Mouse (Mus musculus) kidney, postnatal 4 days (tissue): ENCODE measurements around the gene Zfp27.
"Not testable (repeated sequence)": the region's sequence is repeated elsewhere in the genome, so short reads cannot be mapped to it uniquely, and the experiment has no call there.

Source experiments
- DNase-seq, 2 experiments: peaks; one replicate each; pipeline ENCODE4 v3.0.0; 2021; ENCODE audit warnings: mixed read lengths in 2 of 2

Zfp27 gene

DNA sequence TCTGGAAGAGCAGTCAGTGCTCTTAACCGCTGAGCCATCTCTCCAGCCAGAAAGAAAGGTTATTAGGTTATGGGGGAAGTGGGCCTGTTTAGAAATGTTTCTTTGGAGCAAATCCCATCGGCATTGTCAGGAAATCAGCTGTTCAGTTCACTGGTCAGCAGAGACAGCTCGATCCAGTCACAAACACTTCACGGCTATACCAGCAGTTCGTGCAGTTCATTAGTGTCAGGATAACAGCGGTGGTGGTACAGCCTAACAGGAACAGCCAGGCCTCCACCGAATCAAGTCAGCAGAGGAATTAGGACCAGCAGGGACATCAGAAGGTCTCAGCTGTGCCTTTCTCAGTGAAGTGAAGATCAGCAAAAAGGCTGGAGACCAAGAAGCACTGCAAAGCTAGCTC, 25.5 kb downstream of the Zfp27 start:
- DNase-seq = no peak

DNA sequence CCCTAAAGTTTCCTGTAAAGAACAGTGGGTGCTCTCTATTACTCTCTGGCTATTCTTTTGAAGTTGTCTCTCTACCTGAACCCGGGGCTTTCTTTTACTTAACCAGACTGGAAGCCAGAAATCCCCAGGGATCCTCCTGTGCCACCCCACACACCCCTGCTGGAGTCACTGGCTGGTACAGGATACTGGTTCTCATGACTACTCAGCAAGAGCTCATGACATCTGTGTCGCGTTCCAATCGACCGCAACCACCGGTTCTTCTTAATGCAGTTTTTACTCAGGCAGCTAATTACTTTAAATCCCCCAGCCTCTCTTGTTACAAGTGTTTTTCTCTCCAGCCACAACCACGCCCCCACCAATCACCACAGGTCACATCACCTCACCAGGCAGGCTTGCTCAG, 26.3 kb downstream of the Zfp27 start:
- DNase-seq = no peak

DNA sequence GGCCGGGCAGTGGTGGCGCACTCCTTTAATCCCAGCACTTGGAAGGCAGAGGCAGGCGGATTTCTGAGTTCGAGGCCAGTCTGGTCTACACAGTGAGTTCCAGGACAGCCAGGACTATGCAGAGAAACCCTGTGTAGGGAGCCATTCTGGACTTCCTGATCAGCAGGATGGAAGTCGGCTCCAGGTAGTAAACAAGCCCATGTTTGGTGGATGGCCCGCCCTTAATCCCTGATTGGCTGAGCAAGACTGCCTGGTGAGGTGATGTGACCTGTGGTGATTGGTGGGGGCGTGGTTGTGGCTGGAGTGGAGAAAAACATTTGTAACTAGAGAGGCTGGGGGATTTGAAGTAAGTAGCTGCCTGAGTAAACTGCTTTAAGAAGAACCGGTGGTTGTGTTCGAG, 28.8 kb downstream of the Zfp27 start:
- not testable (repeated sequence) for DNase-seq

DNA sequence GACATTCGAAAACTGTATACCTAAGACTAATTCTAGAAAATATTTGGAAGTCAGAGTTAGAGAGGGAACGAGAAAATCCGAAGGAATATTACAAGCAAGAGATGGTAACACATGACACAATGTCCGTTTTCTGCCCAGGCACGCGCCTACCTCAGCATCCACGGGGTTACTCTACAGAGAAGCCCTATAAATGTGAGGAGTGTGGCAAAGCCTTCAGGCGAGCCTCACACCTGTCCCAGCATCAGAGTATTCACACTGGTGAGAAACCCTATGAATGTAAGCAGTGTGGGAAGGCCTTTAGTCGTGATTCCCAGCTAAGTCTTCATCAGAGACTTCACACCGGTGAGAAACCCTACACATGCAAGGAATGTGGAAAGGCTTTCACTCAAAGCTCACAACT, 32.1 kb downstream of the Zfp27 start:
- no peak for DNase-seq

DNA sequence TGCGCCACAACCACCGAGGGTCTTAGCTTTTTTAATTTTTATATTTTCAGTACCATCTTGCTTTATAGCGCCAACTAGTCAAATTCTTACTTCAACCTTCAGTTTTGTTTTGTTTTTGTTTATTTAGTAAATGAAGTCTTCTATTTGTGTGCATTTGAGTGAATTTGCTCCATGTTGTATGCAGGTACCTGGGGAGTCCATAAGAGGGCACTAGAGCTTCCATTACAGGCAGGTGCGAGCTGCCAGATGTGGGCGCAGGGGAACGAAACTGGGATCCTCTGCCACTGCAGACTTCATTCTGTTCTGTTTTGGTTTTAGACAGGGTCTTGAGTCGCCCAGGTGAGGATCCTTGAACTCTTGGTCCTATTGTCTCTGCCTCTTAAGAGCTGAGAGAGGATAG, 44.7 kb downstream of the Zfp27 start:
- DNase-seq = no peak

DNA sequence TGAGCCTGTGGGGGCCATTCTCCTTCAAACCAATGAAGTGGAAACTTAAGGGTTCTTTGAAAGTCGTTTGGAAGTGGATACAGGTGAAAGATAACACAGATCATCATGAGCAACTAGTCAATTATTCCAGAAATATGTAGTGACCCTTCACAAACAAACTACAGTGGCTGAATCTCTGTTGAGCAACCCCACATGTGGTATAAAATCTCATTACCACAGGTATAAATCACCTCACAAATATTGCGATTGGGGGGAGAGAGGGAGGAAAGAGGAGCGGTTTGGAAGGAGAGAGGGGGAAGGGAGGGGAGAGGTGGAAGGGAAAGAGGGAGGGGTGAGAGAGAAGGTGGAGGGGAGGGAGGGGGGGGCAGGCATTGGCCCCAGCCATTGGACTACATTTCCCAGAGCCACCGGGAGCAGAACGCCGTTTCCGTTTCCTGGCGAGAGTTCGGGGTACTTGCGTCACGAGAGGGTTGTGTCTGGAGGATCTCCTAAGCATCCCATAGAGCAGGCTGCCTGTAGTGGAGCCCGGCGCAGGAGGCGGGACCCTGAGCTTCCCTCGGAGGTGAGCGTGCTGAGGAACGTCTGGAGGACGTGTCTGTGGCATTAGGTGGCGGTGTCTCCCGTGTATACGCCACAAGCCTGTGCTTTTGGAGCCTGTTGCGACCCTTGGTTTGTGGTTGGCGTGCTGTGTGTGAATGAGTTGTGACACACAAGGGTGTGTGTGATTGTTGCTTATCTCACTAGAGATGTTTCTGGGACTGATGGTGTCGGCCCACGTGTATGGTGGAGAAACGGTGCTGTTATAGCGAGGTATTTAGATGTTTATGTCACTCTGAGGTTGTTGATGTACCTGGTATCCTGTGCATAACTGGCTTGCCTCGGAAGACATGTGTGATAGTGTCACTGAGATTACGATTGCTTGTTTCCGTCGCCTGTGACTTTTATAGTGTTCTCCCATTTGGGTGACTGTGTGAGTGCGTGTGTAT, 46.5 kb downstream of the Zfp27 start, which contains the start of gene Zfp420:
TSS of gene Zfp420 (plus strand) at position 448 of the 986 bp plus-strand sequence.
- DNase-seq = peak; percentile 89 to 91

DNA sequence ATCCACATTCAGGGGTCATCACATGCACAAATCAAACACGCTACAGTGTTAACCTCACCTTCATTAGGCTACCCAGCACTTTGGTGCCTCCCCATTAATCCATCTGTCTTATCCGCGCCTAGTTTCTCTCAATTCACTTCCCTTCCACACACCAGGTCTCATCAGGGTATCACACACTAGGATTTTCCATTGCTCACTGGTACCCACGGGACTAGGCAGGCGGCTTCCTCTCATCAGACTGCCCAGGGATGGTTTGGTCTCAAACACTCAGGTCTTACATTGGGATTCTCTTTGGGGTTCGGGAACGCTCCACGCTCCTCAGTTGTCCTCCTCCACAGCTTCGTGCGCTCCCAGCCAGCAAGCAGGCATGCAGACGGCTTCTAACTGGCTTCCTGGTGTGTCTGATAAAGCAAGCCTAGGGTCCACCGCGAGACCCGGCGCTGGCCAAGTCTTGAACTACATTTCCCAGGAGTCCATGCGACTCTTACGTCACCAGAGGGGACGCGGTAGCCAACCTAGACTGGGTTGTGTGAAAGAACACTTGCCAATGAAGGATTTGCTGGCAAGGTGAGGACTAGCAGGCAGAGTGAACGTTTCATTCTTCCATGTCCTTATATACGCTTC, 53.0 kb downstream of the Zfp27 start, which contains the start of gene Zfp940:
TSS of gene Zfp940 (minus strand) at position 451 of the 624 bp plus-strand sequence.
- peak; percentile 87 to 88 for DNase-seq

DNA sequence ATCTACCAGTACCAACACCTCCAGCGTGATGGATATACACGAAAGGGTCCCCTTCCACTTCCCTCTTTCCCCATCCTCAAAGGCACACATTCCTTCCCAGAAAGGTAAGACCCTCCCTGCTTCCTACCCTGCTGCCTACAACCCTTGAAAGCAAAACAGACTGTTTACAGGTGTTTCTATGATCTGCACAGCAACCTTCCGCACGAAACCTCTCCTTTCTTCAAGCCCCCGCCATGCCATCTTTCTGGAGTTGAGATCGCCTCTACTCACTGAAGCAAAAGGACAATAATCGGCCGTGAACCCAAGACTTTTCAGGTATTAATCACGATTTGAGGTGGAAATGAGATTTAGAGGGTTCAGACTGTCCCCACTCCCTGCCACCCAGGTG, 53.5 kb downstream of the Zfp27 start:
- no peak for DNase-seq

DNA sequence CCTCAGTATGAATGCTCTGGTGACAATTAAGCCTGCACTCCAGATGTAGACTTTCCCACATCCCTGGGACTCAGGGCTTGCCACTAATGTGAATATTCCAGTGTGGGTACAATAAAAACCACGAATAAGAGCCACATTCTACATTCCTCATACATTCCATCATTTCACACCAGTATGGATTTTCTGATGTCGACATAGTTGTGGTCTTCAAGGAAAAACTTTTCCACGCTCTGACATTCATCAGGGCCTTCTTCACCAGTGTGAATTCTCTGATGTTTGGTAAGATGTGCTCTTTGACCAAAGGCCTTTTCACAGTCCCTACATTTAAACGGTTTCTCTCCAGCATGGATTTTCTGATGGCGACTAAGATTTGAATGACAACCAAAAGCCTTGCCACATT, 61.8 kb downstream of the Zfp27 start:
- no peak for DNase-seq
